Mouse (Mus musculus): Measurements from ENCODE around the gene Ncan. TPM values are rescaled to one million over a fixed set of nuclear protein-coding genes. Genes with fewer than 3 reads are reported as not detected.
"Not testable (repeated sequence)": the region's sequence is repeated elsewhere in the genome, so short reads cannot be mapped to it uniquely, and the experiment has no call there.

Ncan gene
- total RNA-seq, 2 experiments from 2014 or later, result 188 to 207 TPM

GRCm38 (mm10) chr8:70086151-70086550 is 34.5 kb downstream of the Ncan start:
- no peak for DNase-seq (ENCODE audit: extremely low spot score in 1 of 2, low spot score in 1 of 2)

- DNase-seq (ENCODE audit: extremely low spot score in 1 of 2, low spot score in 1 of 2), result no peak
Observed at GRCm38 (mm10) chr8:70084191-70085065, 36.2 kb downstream of the Ncan start.

DNA sequence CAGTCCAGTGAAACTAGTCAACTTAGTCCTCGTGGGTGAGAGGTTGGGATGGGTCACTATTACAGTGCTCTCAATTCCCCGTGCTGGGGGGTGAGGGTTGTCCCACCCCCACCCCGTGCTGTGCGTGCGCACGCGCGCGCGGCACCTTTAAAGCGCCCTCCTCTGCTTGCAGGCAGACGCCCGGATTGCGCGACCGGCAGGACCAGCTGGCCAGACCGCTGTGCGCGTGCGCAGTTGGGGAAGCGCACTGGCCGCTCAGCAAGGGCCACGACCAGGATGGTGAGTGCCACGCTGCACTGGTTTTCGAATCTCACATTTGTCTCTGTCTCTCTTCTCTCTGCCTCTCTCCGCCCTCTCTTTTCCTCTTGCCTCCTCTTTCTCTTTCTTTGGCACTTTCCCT is 37.4 kb downstream of the Ncan start, which contains the start of gene Hapln4:
Hapln4 (plus strand) TSS at position 173 of the 400 bp plus-strand sequence.
- peak in 1 of 2 experiments; percentile 53 for DNase-seq (ENCODE audit: extremely low spot score in 1 of 2, low spot score in 1 of 2)

DNA sequence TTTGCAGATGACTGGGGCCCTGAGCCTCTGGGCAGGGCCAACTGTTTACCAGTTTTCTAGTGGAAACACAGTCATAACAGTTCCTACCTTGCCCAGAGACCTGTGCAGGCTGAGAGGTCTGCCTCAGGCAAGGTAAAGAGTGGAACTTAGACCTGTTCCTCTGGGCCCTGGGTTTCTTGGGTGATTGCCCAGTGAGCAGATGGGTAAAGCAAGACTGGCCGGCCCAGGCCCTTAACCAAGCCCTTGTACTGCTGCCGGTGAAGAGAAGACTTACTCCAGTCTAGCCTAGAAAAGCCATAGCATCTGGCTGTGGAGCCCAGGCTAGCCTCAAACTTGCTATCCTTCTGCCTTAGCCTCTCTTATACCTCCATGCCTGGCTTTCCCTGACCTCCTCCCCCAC is 38.7 kb downstream of the Ncan start:
- no peak for DNase-seq (ENCODE audit: extremely low spot score in 1 of 2, low spot score in 1 of 2)

GRCm38 (mm10) chr8:70073682-70074081 is 47.0 kb downstream of the Ncan start:
- no peak for DNase-seq (ENCODE audit: extremely low spot score in 1 of 2, low spot score in 1 of 2)

DNA sequence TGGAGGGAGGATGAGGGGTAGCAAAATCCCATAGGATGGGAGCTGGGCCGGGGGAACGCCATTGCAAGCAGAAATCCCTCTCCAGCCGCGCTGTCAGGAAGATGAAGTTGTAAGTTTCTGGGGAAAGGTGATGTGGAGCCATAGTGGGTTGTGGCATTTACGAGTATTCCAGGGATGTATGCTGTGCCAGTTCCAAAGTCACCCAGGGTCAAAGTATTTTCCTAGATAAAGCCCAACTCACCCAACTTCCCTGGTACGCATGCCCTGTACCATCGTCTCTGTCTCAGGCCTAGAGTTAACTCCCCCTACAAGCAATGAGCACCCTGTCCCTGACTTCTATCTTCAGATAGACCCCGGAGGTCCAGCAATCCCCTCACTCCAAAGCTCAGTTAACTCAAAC is 47.6 kb downstream of the Ncan start:
- DNase-seq (ENCODE audit: extremely low spot score in 1 of 2, low spot score in 1 of 2), result no peak

GRCm38 (mm10) chr8:70072441-70073069 is 48.1 kb downstream of the Ncan start, which contains the start of gene Tm6sf2:
Gene Tm6sf2 (plus strand): TSS chr8:70072924.
- DNase-seq (ENCODE audit: extremely low spot score in 1 of 2, low spot score in 1 of 2), result no peak

GRCm38 (mm10) chr8:70071836-70072440 is 48.7 kb downstream of the Ncan start:
- DNase-seq (ENCODE audit: extremely low spot score in 1 of 2, low spot score in 1 of 2), result no peak

DNA sequence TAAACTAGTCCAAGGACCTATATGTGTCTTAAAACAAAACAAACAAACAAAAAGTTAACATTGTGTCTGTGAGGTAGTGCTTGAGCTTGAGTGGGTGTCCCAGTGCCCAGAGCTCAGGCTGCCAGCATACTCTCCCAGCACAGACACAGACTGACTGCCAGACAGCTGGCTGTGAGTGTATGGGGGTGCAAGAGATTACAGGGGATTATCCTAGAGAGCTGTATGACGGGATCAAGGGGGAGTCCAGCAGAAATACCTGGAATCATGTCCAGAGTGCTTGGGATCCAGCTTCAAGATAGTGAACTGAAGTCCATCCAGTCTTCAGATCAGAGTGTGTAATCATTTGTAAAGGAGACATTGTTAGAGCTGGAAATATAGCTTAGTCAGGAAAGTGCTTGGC is 63.0 kb downstream of the Ncan start:
- no peak for DNase-seq (ENCODE audit: extremely low spot score in 1 of 2, low spot score in 1 of 2)

DNA sequence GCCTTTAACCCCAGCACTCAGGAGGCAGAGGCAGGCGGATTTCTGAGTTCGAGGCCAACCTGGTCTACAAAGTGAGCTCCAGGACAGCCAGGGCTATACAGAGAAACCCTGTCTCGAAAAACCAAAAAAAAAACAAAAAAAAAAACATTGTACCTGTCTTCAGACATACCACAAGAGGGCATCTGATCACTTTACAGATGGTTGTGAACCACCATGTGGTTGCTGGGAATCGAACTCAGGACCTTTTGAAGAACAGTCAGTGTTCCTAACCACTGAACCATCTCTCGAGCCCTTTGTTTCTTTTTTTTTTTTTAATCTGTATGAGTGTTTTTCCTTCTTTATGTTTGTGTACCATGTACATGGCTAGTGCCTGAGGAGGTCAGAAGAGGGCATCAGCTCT is 70.2 kb downstream of the Ncan start:
- not testable (repeated sequence) for DNase-seq (ENCODE audit: extremely low spot score in 1 of 2, low spot score in 1 of 2)

GRCm38 (mm10) chr8:70049662-70050061 is 71.0 kb downstream of the Ncan start:
- DNase-seq (ENCODE audit: extremely low spot score in 1 of 2, low spot score in 1 of 2), result no peak

- DNase-seq (ENCODE audit: extremely low spot score in 1 of 2, low spot score in 1 of 2), result no peak
Observed at GRCm38 (mm10) chr8:70043996-70044395, 76.7 kb downstream of the Ncan start.

Small RNA genes lying within 50 kb of the gene (microRNA-seq; reads per million reads assigned to microRNA genes)
- 14.3 to 17.7 reads per million in 2 experiments for gene Mir7066

Other genes with a start within 250 kb of the Ncan start
- 1 to 10 TPM in 1 of 2 experiments, under 1 TPM in 1; 0.89 to 1.3 TPM for gene Cilp2, start 233.2 kb downstream of the Ncan start, total RNA-seq (2021)
- gene Tssk6, start 218.7 kb downstream of the Ncan start, total RNA-seq (2021), result under 1 TPM; 0.27 to 0.28 TPM
- gene Ndufa13, start 218.3 kb downstream of the Ncan start, total RNA-seq (2021), result 100 to 1,000 TPM; 159 to 174 TPM
- 10 to 100 TPM; 29.0 to 37.5 TPM for gene Yjefn3, start 218.2 kb downstream of the Ncan start, total RNA-seq (2021)
- 10 to 100 TPM; 30.7 TPM for gene Gatad2a, start 124.5 kb downstream of the Ncan start, total RNA-seq (2021)
- gene Mau2, start 78.1 kb downstream of the Ncan start, total RNA-seq (2021), result 10 to 100 TPM; 77.2 to 83.9 TPM
- gene Sugp1, start 78.1 kb downstream of the Ncan start, total RNA-seq (2021), result 10 to 100 TPM; 48.7 to 58.3 TPM
- gene Tm6sf2, start 47.9 kb downstream of the Ncan start, total RNA-seq (2021), result 1 to 10 TPM; 2.9 to 4.9 TPM
- gene Hapln4, start 37.4 kb downstream of the Ncan start, total RNA-seq (2021), result 10 to 100 TPM; 68.2 to 77.5 TPM
- gene Nr2c2ap, start 10.5 kb upstream of the Ncan start, total RNA-seq (2021), result 10 to 100 TPM; 25.5 to 29.8 TPM
- 10 to 100 TPM; 11.8 to 12.0 TPM for gene Rfxank, start 18.3 kb upstream of the Ncan start, total RNA-seq (2021)
- gene Borcs8, start 18.6 kb upstream of the Ncan start, total RNA-seq (2021), result 10 to 100 TPM; 47.0 to 47.5 TPM
- not detected for gene Mef2b, start 18.8 kb upstream of the Ncan start, total RNA-seq (2021)
- 10 to 100 TPM; 48.7 to 59.9 TPM for gene Tmem161a, start 51.5 kb upstream of the Ncan start, total RNA-seq (2021)
- 10 to 100 TPM; 34.9 to 42.0 TPM for gene Slc25a42, start 91.4 kb upstream of the Ncan start, total RNA-seq (2021)
- gene Sugp2, start 113.4 kb upstream of the Ncan start, total RNA-seq (2021), result 100 to 1,000 TPM; 107 to 133 TPM
- 10 to 100 TPM; 43.4 to 49.4 TPM for gene Armc6, start 113.6 kb upstream of the Ncan start, total RNA-seq (2021)
- 10 to 100 TPM; 84.4 to 86.0 TPM for gene Homer3, start 162.0 kb upstream of the Ncan start, total RNA-seq (2021)
- gene Ddx49, start 181.6 kb upstream of the Ncan start, total RNA-seq (2021), result 10 to 100 TPM; 44.7 to 47.5 TPM
- 100 to 1,000 TPM; 123 to 141 TPM for gene Cope, start 181.6 kb upstream of the Ncan start, total RNA-seq (2021)
- gene Cers1, start 194.9 kb upstream of the Ncan start, total RNA-seq (2021), result 100 to 1,000 TPM; 117 to 122 TPM
- gene Gdf1, start 208.9 kb upstream of the Ncan start, total RNA-seq (2021), result 10 to 100 TPM; 14.1 to 19.4 TPM
- 10 to 100 TPM; 61.8 to 66.1 TPM for gene Upf1, start 232.4 kb upstream of the Ncan start, total RNA-seq (2021)